In the genomic region with DNA sequence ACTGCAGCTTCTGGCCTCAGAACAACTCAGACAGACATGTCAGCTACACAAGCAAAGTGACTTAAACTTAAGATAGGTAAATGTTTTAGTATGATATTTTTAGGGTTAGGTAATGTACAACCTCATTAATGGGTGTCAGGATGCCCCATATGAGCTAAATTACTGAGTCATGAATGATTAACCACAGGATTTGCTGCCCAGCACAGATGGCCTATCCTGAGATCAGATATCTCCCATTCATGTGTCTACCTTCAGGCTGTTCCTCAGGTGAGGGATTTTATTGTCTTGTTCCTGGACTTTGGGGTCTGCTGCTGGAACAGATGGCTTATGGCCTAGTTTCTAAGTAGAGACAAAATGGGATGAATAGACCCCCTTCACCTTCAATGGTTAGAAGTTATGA, we compare ENCODE assay signal across 24 mouse cellular contexts. TPM values are rescaled to one million over a fixed set of nuclear protein-coding genes. Genes with fewer than 3 reads are reported as not detected.
"Had no signal": no experiment of that assay in that cellular context is flagged by ENCODE, and none has a peak within 500 bp of the region (broad histone marks: within the 10 kb centered on the region; RNA-seq: fewer than 3 reads in every experiment).

No protein-coding gene starts in this region.

RNA-seq across cellular contexts. Expression of a gene that starts 10.1 kb away (rescaled TPM):
- polyA plus RNA-seq: heart, embryonic 10.5 days; heart, embryonic 11.5 days; heart, embryonic 14.5 days; heart, embryonic 15.5 days; heart, embryonic 16.5 days; heart, postnatal 0 days; hindbrain, embryonic 10.5 days; hindbrain, embryonic 11.5 days; hindbrain, embryonic 12.5 days; hindbrain, embryonic 14.5 days; hindbrain, embryonic 15.5 days; hindbrain, postnatal 0 days; kidney, adult 2 months; kidney, embryonic 14.5 days; kidney, embryonic 16.5 days; kidney, postnatal 0 days; large intestine, adult 2 months had no signal

RNA-seq across cellular contexts. Expression of a gene that starts 13.7 kb away (rescaled TPM):
- polyA plus RNA-seq: heart, embryonic 11.5 days; heart, embryonic 12.5 days; heart, embryonic 13.5 days; heart, embryonic 14.5 days; heart, embryonic 15.5 days; heart, embryonic 16.5 days; heart, postnatal 0 days; hindbrain, embryonic 10.5 days; hindbrain, embryonic 11.5 days; hindbrain, embryonic 12.5 days; hindbrain, embryonic 13.5 days; hindbrain, embryonic 14.5 days; hindbrain, embryonic 15.5 days; hindbrain, embryonic 16.5 days; kidney, adult 2 months; kidney, embryonic 14.5 days; kidney, embryonic 16.5 days; large intestine, adult 2 months had no signal

RNA-seq across cellular contexts. Expression of a gene that starts 55.7 kb away (rescaled TPM):
- polyA plus RNA-seq: heart, embryonic 10.5 days; heart, embryonic 11.5 days; heart, embryonic 12.5 days; heart, embryonic 13.5 days; heart, embryonic 14.5 days; heart, embryonic 15.5 days; heart, embryonic 16.5 days; heart, postnatal 0 days; hindbrain, embryonic 10.5 days; hindbrain, embryonic 11.5 days; hindbrain, embryonic 12.5 days; hindbrain, embryonic 13.5 days; hindbrain, embryonic 14.5 days; hindbrain, embryonic 16.5 days; hindbrain, postnatal 0 days; inflammation-experienced regulatory T-cells, adult 6 months; intestine, embryonic 14.5 days; kidney, adult 2 months; kidney, embryonic 14.5 days; kidney, embryonic 15.5 days; kidney, embryonic 16.5 days; kidney, postnatal 0 days; large intestine, adult 2 months had no signal
